In the genomic region with DNA sequence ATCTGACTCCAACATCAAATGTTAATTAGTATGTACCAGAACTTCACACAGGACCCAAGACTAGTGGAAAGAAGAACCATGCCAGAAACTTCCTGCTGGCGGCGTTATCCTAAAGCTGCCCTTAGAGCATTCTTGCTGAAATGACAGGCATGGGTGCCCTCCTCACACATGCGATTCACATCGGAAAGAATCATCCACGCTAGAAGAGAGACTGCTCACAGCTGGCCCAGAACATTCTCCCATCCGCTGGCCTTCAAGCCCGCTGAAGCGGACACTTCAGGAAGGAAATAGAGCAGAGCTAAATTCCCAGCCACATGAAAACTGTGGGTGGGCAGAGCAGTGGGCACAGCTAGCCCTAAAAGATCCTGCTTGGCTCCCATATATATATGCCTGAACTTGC, we compare ENCODE assay signal across 25 mouse cellular contexts.
"Had no signal": no experiment of that assay in that cellular context is flagged by ENCODE, and none has a peak within 500 bp of the region (broad histone marks: within the 10 kb centered on the region; RNA-seq: fewer than 3 reads in every experiment).

No protein-coding gene starts in this region.

- H3K4me1 ChIP-seq: heart, embryonic 12.5 days; intestine, embryonic 15.5 days; liver, embryonic 13.5 days had no signal

- DNase-seq: gastrocnemius, postnatal 10 days; gastrocnemius, postnatal 25 days; heart, adult 2 months; heart, postnatal 10 days; heart, postnatal 4 days; kidney, adult 18-20 months; kidney, adult 8-10 months; kidney, postnatal 10 days; kidney, postnatal 25 days; kidney, postnatal 4 days; liver; liver, embryonic 13.5 days had no signal

- H3K27ac ChIP-seq: heart, adult 2 months; hindbrain, embryonic 10.5 days; hindbrain, embryonic 12.5 days; hindbrain, embryonic 14.5 days; intestine, embryonic 15.5 days; layer of hippocampus, adult 2 months; left cerebral cortex, adult 2 months; limb, embryonic 10.5 days; limb, embryonic 12.5 days; liver, embryonic 13.5 days had no signal

- H3K4me2 ChIP-seq: heart, embryonic 12.5 days; hindbrain, embryonic 12.5 days; hindbrain, embryonic 14.5 days; intestine, embryonic 15.5 days; limb, embryonic 12.5 days; liver, embryonic 11.5 days; liver, embryonic 13.5 days had no signal

- H3K4me3 ChIP-seq: heart, adult 2 months; heart, embryonic 12.5 days; hindbrain, embryonic 10.5 days; hindbrain, embryonic 12.5 days; intestine, embryonic 15.5 days; layer of hippocampus, adult 2 months; left cerebral cortex, adult 2 months; limb, embryonic 10.5 days; limb, embryonic 12.5 days; liver, embryonic 13.5 days had no signal

- H3K9ac ChIP-seq: heart, embryonic 12.5 days; hindbrain, embryonic 12.5 days; hindbrain, embryonic 14.5 days; intestine, embryonic 15.5 days; limb, embryonic 12.5 days; liver, embryonic 13.5 days had no signal

- H3K9me3 ChIP-seq: heart, embryonic 12.5 days; hindbrain, embryonic 10.5 days; hindbrain, embryonic 12.5 days; intestine, embryonic 15.5 days; limb, embryonic 10.5 days; limb, embryonic 12.5 days; liver, embryonic 13.5 days had no signal

- H3K36me3 ChIP-seq: heart, embryonic 12.5 days; hindbrain, embryonic 10.5 days; hindbrain, embryonic 12.5 days; intestine, embryonic 15.5 days; limb, embryonic 10.5 days; limb, embryonic 12.5 days; liver, embryonic 13.5 days had no signal

- ATAC-seq: hindbrain, embryonic 16.5 days; inflammation-experienced regulatory T-cells, adult 6 months; intestine, embryonic 15.5 days; intestine, postnatal 0 days had no signal
